In the genomic region with DNA sequence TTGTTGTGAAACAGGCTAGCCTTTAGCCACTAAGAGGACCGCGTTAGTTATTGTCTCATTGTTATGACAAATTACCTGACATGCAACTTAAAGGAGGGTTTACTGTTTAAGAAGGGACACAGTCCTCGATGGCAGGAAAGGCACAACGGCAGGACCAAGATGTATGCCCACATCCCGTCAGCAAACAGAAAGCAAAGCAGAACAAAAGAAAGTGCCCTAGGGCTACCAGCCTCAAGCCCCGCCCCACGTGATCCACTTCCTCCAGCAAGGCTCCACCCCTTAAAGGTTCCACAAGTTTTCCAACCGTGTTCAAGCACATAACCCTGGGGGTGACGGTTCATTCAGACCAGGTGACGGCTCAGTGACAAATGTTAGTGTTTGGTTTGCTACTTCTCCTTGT, we compare ENCODE assay signal across 15 mouse cellular contexts.
"Had no signal": no experiment of that assay in that cellular context is flagged by ENCODE, and none has a peak within 500 bp of the region (broad histone marks: within the 10 kb centered on the region; RNA-seq: fewer than 3 reads in every experiment).

No protein-coding gene starts in this region.

- H3K27me3 ChIP-seq: liver, embryonic 15.5 days; midbrain, embryonic 15.5 days had no signal

- H3K4me1 ChIP-seq: limb, embryonic 10.5 days; liver, embryonic 15.5 days; midbrain, embryonic 15.5 days; neural tube, embryonic 12.5 days had no signal

- H3K9me3 ChIP-seq: limb, embryonic 10.5 days; liver, embryonic 15.5 days; midbrain, embryonic 15.5 days had no signal

- DNase-seq: kidney, adult 11 months; kidney, adult 9 months; kidney, postnatal 10 days; kidney, postnatal 4 days; lung, adult 2 months; lung, postnatal 36 days; right cerebral cortex, postnatal 4 days; spleen, adult 18-20 months had no signal

- ATAC-seq: lung, postnatal 0 days; midbrain, embryonic 15.5 days had no signal

- H3K36me3 ChIP-seq: limb, embryonic 10.5 days; liver, embryonic 15.5 days; midbrain, embryonic 15.5 days; neural tube, embryonic 12.5 days had no signal

- H3K9ac ChIP-seq: liver, embryonic 15.5 days; midbrain, embryonic 15.5 days; neural tube, embryonic 12.5 days had no signal

- H3K4me3 ChIP-seq: layer of hippocampus, adult 2 months; limb, embryonic 10.5 days; liver, embryonic 15.5 days; midbrain, embryonic 15.5 days; neural tube, embryonic 12.5 days had no signal

- H3K4me2 ChIP-seq: liver, embryonic 11.5 days; liver, embryonic 15.5 days; midbrain, embryonic 15.5 days; neural tube, embryonic 12.5 days had no signal

- H3K27ac ChIP-seq: layer of hippocampus, adult 2 months; limb, embryonic 10.5 days; liver, embryonic 15.5 days; midbrain, embryonic 15.5 days; neural tube, embryonic 12.5 days had no signal
